Mouse (Mus musculus) ovary, adult 10 weeks (tissue): ENCODE results near the gene Gm9789. TPM values are rescaled to one million over a fixed set of nuclear protein-coding genes. Genes with fewer than 3 reads are reported as not detected.

Experiments
- polyA plus RNA-seq: library from polyadenylated mRNA; stranded (reverse); fragments of 350-450 nt; fragmentation: Illumina TruSeq; extraction: RNeasy Lipid Tissue Mini Kit (QIAGEN cat#74804); gene quantifications from one replicate; pipeline ENCODE4 v1.2.3, GENCODE M21; 2014

Gm9789 gene
- polyA plus RNA-seq = not detected

DNA sequence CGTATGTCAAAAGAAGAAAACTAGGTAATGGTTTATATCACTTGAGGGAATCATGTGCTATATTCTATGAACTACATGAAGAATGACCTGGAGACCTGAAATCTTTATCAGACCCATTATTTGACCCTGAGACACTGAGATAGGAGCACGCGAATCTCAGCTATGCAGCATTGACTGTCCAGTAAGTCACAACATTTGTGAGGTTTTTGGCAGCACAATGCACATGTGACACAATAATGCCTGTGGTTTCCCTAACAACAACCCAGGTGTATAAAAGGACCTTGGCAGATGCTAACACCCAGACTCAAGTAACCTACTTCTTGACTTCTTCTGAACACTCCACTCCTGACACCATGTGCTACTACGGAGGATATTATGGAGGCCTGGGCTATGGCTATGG is at the start of gene Gm9789:
Gene Gm9789, plus strand, starts transcription at position 301 of the 400 bp plus-strand sequence.

DNA sequence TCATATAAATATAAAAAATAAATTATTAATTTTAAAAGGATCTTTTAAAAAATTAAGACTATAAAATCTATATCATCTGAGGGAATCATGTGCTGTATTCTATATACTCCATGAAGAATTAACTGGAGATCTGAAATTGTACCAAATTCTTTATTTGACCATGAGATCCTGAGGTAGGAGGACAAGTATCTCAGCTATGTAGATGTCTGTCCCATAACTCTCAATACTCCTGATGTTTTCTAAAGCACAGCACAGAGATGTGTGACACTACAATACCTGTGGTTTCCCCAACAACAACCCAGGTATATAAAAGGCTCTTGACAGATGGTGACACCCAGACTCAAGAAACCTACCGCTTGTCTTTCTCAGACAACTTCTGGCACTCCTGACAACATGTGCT is 17.2 kb upstream of the Gm9789 start, which contains the start of gene Gm6358:
Gene Gm6358, plus strand, starts transcription at position 301 of the 400 bp plus-strand sequence.

GRCm38 (mm10) chr16:89150786-89151185 is 7.0 kb upstream of the Gm9789 start, which contains the start of gene Gm10061:
Gm10061 (plus strand) TSS chr16:89151086.

DNA sequence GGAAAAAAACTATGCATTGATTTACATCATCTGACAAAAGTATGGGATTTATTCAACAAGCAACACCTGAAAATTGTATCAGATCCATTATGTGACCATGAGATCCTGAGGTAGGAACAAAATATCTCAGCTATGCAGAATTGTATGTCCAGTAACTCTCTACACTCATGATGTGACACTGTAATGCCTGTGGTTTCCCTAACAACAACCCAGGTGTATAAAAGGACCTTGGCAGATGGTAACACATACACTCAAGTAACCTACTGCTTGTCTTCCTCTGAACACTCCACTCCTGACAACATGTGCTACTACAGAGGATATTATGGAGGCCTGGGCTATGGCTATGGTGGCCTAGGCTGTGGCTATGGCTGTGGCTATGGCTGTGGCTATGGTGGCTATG is 11.4 kb downstream of the Gm9789 start, which contains the start of gene Gm7735:
Gene Gm7735, plus strand, starts transcription at position 301 of the 400 bp plus-strand sequence.

GRCm38 (mm10) chr16:89174435-89174834 is 16.7 kb downstream of the Gm9789 start, which contains the start of gene 1110057P08Rik:
1110057P08Rik (plus strand) TSS chr16:89174735.

DNA sequence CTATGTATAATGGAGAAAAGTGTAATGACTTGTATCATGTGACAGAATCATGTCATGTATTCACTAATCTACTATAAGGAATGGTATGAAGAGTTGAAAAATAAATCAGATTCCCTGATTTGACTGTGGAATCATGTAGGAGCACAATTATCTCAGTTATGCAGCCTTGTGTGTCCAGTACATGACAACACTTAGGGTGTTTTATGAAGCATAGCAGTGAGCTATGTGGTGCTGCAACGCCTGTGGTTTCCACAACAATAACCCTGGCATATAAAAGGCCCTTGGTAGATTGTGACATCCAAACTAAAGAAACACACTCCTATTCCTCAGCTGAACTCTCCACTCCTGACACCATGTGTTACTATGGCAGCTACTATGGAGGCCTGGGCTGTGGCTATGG is 47.8 kb downstream of the Gm9789 start, which contains the start of gene Krtap20-2:
Gene Krtap20-2, plus strand, starts transcription at position 301 of the 400 bp plus-strand sequence.

Other genes with a start within 250 kb of the Gm9789 start
- gene Krtap19-9b, start 225.7 kb upstream of the Gm9789 start, polyA plus RNA-seq = not detected
- gene Krtap16-3, start 195.1 kb upstream of the Gm9789 start, polyA plus RNA-seq = not detected
- not detected for gene Krtap22-2, start 147.2 kb upstream of the Gm9789 start, polyA plus RNA-seq
- not detected for gene Gm10229, start 142.7 kb upstream of the Gm9789 start, polyA plus RNA-seq
- not detected for gene Krtap6-1, start 126.3 kb upstream of the Gm9789 start, polyA plus RNA-seq
- not detected for gene Gm10228, start 116.5 kb upstream of the Gm9789 start, polyA plus RNA-seq
- not detected for gene Krtap6-5, start 110.1 kb upstream of the Gm9789 start, polyA plus RNA-seq
- not detected for gene 1110025L11Rik, start 94.0 kb upstream of the Gm9789 start, polyA plus RNA-seq
- gene Krtap6-3, start 73.9 kb upstream of the Gm9789 start, polyA plus RNA-seq = not detected
- gene Gm6358, start 17.1 kb upstream of the Gm9789 start, polyA plus RNA-seq = not detected
- gene Gm10061, start 6.9 kb upstream of the Gm9789 start, polyA plus RNA-seq = not detected
- gene Gm7735, start 11.5 kb downstream of the Gm9789 start, polyA plus RNA-seq = not detected
- not detected for gene 1110057P08Rik, start 16.8 kb downstream of the Gm9789 start, polyA plus RNA-seq
- gene Krtap20-2, start 47.9 kb downstream of the Gm9789 start, polyA plus RNA-seq = not detected
- not detected for gene Krtap21-1, start 245.9 kb downstream of the Gm9789 start, polyA plus RNA-seq